Mouse (Mus musculus): Measurements from ENCODE around the gene Scnm1.
A peak's percentile ranks its signal among the peaks of the same experiment; 100 is the strongest.
"Not testable (repeated sequence)": the region's sequence is repeated elsewhere in the genome, so short reads cannot be mapped to it uniquely, and the experiment has no call there.

Gene Scnm1

GRCm38 (mm10) chr3:95107308-95107707 is 26.5 kb downstream of the Scnm1 start:
- not testable (repeated sequence) for DNase-seq (ENCODE audit: low spot score in 2 of 2)

- DNase-seq (ENCODE audit: low spot score in 2 of 2): peak; percentile 94 to 97
Measured at GRCm38 (mm10) chr3:95106338-95107117, 27.3 kb downstream of the Scnm1 start, which contains the start of gene Pip5k1a. TSS of gene Pip5k1a (minus strand) at chr3:95106930.

GRCm38 (mm10) chr3:95105586-95106337 is 28.0 kb downstream of the Scnm1 start:
- no peak for DNase-seq (ENCODE audit: low spot score in 2 of 2)

- no peak for DNase-seq (ENCODE audit: low spot score in 2 of 2)
Measured at GRCm38 (mm10) chr3:95105121-95105520, 28.7 kb downstream of the Scnm1 start.

- DNase-seq (ENCODE audit: low spot score in 2 of 2): no peak
Measured at GRCm38 (mm10) chr3:95100854-95101253, 33.0 kb downstream of the Scnm1 start.

- no peak for DNase-seq (ENCODE audit: low spot score in 2 of 2)
Measured at GRCm38 (mm10) chr3:95088071-95088470, 45.7 kb downstream of the Scnm1 start.

All from cerebellum, postnatal 4 days (tissue).